Mouse (Mus musculus): ENCODE results near the gene Pih1h3b. TPM values are rescaled to one million over a fixed set of nuclear protein-coding genes. Genes with fewer than 3 reads are reported as not detected.

Gene Pih1h3b
- not detected in 2 replicates for polyA plus RNA-seq (2012; rRNA removed)

GRCm38 (mm10) chrX:140062135-140062975, at the start of gene Pih1h3b, which contains the start of gene Nup62cl:
Gene Pih1h3b, plus strand, starts transcription at chrX:140062879.
Gene Nup62cl, minus strand, starts transcription at chrX:140062712.
- peaks cover 19% of the 10 kb centered on the region for H3K27me3 ChIP-seq (ENCODE audit: control insufficient read depth, insufficient read depth, low read length)
- TF ChIP-seq POLR2A (IDR thresholded peaks at IDR 0.05; ENCODE audit: low read depth, low read length): no peak
- no peak for TF ChIP-seq CTCF (IDR thresholded peaks at IDR 0.05; ENCODE audit: extremely low read depth, insufficient read length, insufficient replicate concordance, low read depth, low read length)
- no peaks in the 10 kb centered on the region; the same call in 1 of the 2 replicates for H3K4me1 ChIP-seq (ENCODE audit: control insufficient read depth, insufficient read depth, insufficient read length, low read length)
- H3K4me3 ChIP-seq (ENCODE audit: low read depth, low read length): peak within 1 kb of the TSS; percentile 72
- no peak within 1 kb of the TSS for H3K27ac ChIP-seq (ENCODE audit: insufficient read depth, low read depth, low read length)
- WGBS: 20% methylated on average over 64 of the region's 64 CpGs
- H3K36me3 ChIP-seq (ENCODE audit: control insufficient read depth, insufficient read depth, low read length): no peaks in the 10 kb centered on the region

GRCm38 (mm10) chrX:140060886-140061874, 1.5 kb upstream of the Pih1h3b start:
- Histone ChIP-seq H3K27me3 (ENCODE audit: control insufficient read depth, insufficient read depth, low read length) (peaks cover 19% of the 10 kb centered on the region), H3K4me3 (ENCODE audit: low read depth, low read length) (peak overlapping the region; percentile 26; the same call in 1 of the 2 replicates), H3K4me1 (ENCODE audit: control insufficient read depth, insufficient read depth, insufficient read length, low read length) (no peaks in the 10 kb centered on the region; the same call in 1 of the 2 replicates), H3K36me3 (ENCODE audit: control insufficient read depth, insufficient read depth, low read length) (no peaks in the 10 kb centered on the region), H3K27ac (ENCODE audit: insufficient read depth, low read depth, low read length) (no peak overlapping the region)
- 20% methylated on average over 79 of the region's 90 CpGs for WGBS
- no peak for TF ChIP-seq CTCF (IDR thresholded peaks at IDR 0.05; ENCODE audit: extremely low read depth, insufficient read length, insufficient replicate concordance, low read depth, low read length)

- no peak overlapping the region for H3K4me3 ChIP-seq (ENCODE audit: low read depth, low read length)
- H3K4me1 ChIP-seq (ENCODE audit: control insufficient read depth, insufficient read depth, insufficient read length, low read length): no peaks in the 10 kb centered on the region
- TF ChIP-seq POLR2A (IDR thresholded peaks at IDR 0.05; ENCODE audit: low read depth, low read length) (no peak), CTCF (IDR thresholded peaks at IDR 0.05; ENCODE audit: extremely low read depth, insufficient read length, insufficient replicate concordance, low read depth, low read length) (no peak)
- H3K27me3 ChIP-seq (ENCODE audit: control insufficient read depth, insufficient read depth, low read length): no peaks in the 10 kb centered on the region
- 88% methylated on average over 2 of the region's 2 CpGs for WGBS
- no peak overlapping the region for H3K27ac ChIP-seq (ENCODE audit: insufficient read depth, low read depth, low read length)
- H3K36me3 ChIP-seq (ENCODE audit: control insufficient read depth, insufficient read depth, low read length): no peaks in the 10 kb centered on the region
Measured at GRCm38 (mm10) chrX:140082535-140082934, 19.9 kb downstream of the Pih1h3b start.

GRCm38 (mm10) chrX:140094066-140094465, 31.4 kb downstream of the Pih1h3b start:
- H3K27ac ChIP-seq (ENCODE audit: insufficient read depth, low read depth, low read length): no peak overlapping the region
- H3K36me3 ChIP-seq (ENCODE audit: control insufficient read depth, insufficient read depth, low read length): no peaks in the 10 kb centered on the region
- no peaks in the 10 kb centered on the region for H3K27me3 ChIP-seq (ENCODE audit: control insufficient read depth, insufficient read depth, low read length)
- TF ChIP-seq CTCF (IDR thresholded peaks at IDR 0.05; ENCODE audit: extremely low read depth, insufficient read length, insufficient replicate concordance, low read depth, low read length) (no peak), POLR2A (IDR thresholded peaks at IDR 0.05; ENCODE audit: low read depth, low read length) (no peak)
- 71% methylated on average over 2 of the region's 2 CpGs for WGBS
- H3K4me1 ChIP-seq (ENCODE audit: control insufficient read depth, insufficient read depth, insufficient read length, low read length): no peaks in the 10 kb centered on the region
- no peak overlapping the region for H3K4me3 ChIP-seq (ENCODE audit: low read depth, low read length)

Other genes with a start within 250 kb of the Pih1h3b start
- 0.74 and 1.8 TPM in 2 replicates for gene Morc4, start 191.2 kb upstream of the Pih1h3b start, polyA plus RNA-seq (2012; rRNA removed)
- gene Rbm41, start 64.3 kb upstream of the Pih1h3b start, polyA plus RNA-seq (2012; rRNA removed): not detected in 2 replicates
- 3.0 TPM in 1 of 2 replicates, not detected in the other for gene Nup62cl, start 167 bp upstream of the Pih1h3b start, polyA plus RNA-seq (2012; rRNA removed)